Mouse (Mus musculus) liver, embryonic 15.5 days (tissue): ENCODE results near the gene Angel2. TPM values are rescaled to one million over a fixed set of nuclear protein-coding genes. Genes with fewer than 3 reads are reported as not detected.

Experiments used
- ATAC-seq: fragments of 200-750 bp; cut with Nextera tagmentation; 2 replicates; pipeline ENCODE4 v1.8.0; 2017; ENCODE audit warnings: moderate number of reproducible peaks, mild to moderate bottlenecking, moderate library complexity; ENCODE audit not compliant: insufficient read depth
- H3K27ac ChIP-seq: fragments of 300-500 bp; sonication (generic); replicated peaks from 2 replicates; pipeline ENCODE4 v1.5.1; 2015; ENCODE audit warnings: mild to moderate bottlenecking, inconsistent platforms
- H3K27me3 ChIP-seq: fragments of 300-500 bp; sonication (generic); 2 replicates; pipeline ENCODE4 v1.6.1; 2015; ENCODE audit warnings: mild to moderate bottlenecking, inconsistent platforms
- H3K36me3 ChIP-seq: fragments of 300-500 bp; sonication (generic); replicated peaks from 2 replicates; pipeline ENCODE4 v1.6.1; 2015; ENCODE audit warnings: moderate library complexity, mild to moderate bottlenecking, inconsistent platforms
- H3K4me1 ChIP-seq: fragments of 300-500 bp; sonication (generic); replicated peaks from 2 replicates; pipeline ENCODE4 v1.6.1; 2015; ENCODE audit warnings: inconsistent platforms
- H3K4me2 ChIP-seq: fragments of 300-500 bp; sonication (generic); 2 replicates; pipeline ENCODE4 v1.6.1; 2015; ENCODE audit warnings: moderate library complexity, mild to moderate bottlenecking, inconsistent platforms
- H3K4me3 ChIP-seq: fragments of 300-500 bp; sonication (generic); replicated peaks from 2 replicates; pipeline ENCODE4 v1.5.1; 2015; ENCODE audit warnings: mild to moderate bottlenecking, inconsistent platforms
- H3K9ac ChIP-seq: fragments of 300-500 bp; sonication (generic); 2 replicates; pipeline ENCODE4 v1.6.1; 2015; ENCODE audit warnings: moderate library complexity, mild to moderate bottlenecking, inconsistent platforms
- H3K9me3 ChIP-seq: fragments of 300-500 bp; sonication (generic); replicated peaks from 2 replicates; pipeline ENCODE4 v1.6.1; 2016; ENCODE audit warnings: inconsistent platforms
- WGBS: fragments of 180-500 bp; shearing (Covaris S2); methylation state at CpG from one replicate; pipeline ENCODE4 v1.1.7; 2015; ENCODE audit warnings: mixed read lengths; ENCODE audit not compliant: insufficient replicate concordance; 5-methylcytosine and 5-hydroxymethylcytosine counted together
- polyA plus RNA-seq: library from polyadenylated mRNA; unstranded; fragments of >200 nt; fragmentation: Nextera tagmentation; extraction: Ambion mirVana; gene quantifications from 2 replicates; pipeline ENCODE4 v1.2.1, GENCODE M21; 2015

Angel2 gene
- polyA plus RNA-seq, 1 experiment from 2014 or later: 13.4 TPM

DNA sequence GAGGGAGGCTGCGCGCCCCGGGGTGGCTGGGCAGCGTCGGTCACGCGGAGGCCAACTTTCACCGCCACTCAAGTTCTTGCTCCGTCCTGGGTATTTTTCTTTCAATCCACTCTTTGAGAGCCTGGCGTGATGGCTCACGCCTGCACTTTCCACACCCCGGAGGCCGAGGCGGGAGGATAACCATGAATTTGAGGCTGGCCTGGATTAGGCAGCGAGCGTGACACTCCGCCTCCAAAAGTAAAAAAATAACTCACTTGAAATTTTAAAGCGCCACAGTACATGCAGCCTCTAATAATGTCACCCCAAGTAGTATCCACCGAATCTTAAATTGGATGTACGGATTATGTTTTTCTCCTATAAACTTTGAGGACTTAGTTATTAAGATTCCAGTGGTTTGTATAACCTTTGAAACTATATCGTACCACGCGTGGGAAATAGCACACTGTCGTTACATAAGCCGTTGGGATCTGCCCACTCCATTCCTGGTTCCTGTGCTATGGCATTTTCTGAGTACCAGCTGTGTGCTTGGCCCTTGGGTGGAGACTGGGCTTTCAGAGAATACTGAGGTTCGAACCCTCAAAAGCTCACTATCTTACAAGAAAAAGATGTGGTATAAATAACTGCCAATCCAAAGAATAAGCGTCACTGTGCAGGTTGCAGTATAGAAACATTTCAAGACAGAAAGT is 4.2 kb downstream of the Angel2 start:
- Histone ChIP-seq H3K4me3 (peak overlapping the region; percentile 87), H3K4me1 (peaks cover 24% of the 10 kb centered on the region), H3K9me3 (no peaks in the 10 kb centered on the region), H3K36me3 (peaks cover 9% of the 10 kb centered on the region), H3K27me3 (no peaks in the 10 kb centered on the region), H3K27ac (peak overlapping the region; percentile 99), H3K4me2 (peak overlapping the region; percentile 78), H3K9ac (peak overlapping the region; percentile 79)
- 2% methylated on average over 27 of the region's 27 CpGs for WGBS
- ATAC-seq: peak; percentile 1

DNA sequence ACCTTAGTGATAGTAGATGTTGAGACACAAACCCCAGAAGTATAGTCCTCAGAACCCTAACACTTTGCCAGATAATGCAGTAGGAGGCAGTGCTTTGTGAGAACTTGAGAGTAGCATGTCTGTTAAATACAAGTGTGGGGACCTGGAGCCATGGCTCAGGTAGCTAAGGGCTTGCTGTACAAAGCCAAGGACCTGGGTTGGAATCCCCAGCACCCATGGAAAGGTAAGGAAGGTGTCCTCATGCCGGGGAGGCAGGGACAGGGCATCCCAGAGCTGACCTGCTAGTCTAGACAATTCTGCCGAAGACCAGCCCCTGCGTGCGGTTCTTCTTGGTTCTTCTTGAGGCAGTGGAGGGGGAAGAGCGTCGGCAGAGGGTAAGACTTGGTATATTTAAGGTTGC is 5.3 kb downstream of the Angel2 start:
- H3K9ac ChIP-seq: 0 out of 2 replicates have a peak overlapping the region, but pooled peaks have one; percentile 18
- H3K36me3 ChIP-seq: peaks cover 18% of the 10 kb centered on the region
- no peak overlapping the region for H3K27ac ChIP-seq
- WGBS: 70% methylated on average over 6 of the region's 6 CpGs
- H3K27me3 ChIP-seq: no peaks in the 10 kb centered on the region
- peaks cover 24% of the 10 kb centered on the region for H3K4me1 ChIP-seq
- peak overlapping the region; percentile 7; the same call in 1 of the 2 replicates for H3K4me2 ChIP-seq
- H3K4me3 ChIP-seq: no peak overlapping the region
- ATAC-seq: no peak
- H3K9me3 ChIP-seq: no peaks in the 10 kb centered on the region

DNA sequence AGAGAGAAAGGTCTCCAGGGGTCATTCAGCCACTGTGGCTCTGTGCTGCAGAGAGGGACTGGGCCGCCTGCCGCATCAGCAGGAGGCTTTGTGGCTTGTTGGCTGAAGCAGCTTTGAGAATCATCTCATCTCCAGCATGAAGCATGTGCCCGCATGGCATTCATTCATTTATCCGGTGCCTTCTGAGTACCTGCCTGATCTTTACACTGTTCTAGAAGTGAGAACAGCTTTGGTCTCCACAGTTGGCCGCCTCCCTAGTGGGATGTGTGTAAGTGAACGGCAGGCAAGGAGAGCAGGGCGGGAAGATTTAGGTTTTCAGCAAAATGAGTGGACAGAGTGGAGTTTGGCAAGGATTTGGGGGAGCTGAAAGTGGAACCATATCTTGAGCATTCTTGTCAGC is 14.9 kb downstream of the Angel2 start:
- H3K4me1 ChIP-seq: no peaks in the 10 kb centered on the region
- no peak overlapping the region for H3K4me2 ChIP-seq
- no peak overlapping the region for H3K4me3 ChIP-seq
- no peak overlapping the region for H3K9ac ChIP-seq
- WGBS: 79% methylated on average over 7 of the region's 7 CpGs
- no peak for ATAC-seq
- H3K9me3 ChIP-seq: no peaks in the 10 kb centered on the region
- peaks cover 84% of the 10 kb centered on the region for H3K36me3 ChIP-seq
- no peak overlapping the region for H3K27ac ChIP-seq
- no peaks in the 10 kb centered on the region for H3K27me3 ChIP-seq

DNA sequence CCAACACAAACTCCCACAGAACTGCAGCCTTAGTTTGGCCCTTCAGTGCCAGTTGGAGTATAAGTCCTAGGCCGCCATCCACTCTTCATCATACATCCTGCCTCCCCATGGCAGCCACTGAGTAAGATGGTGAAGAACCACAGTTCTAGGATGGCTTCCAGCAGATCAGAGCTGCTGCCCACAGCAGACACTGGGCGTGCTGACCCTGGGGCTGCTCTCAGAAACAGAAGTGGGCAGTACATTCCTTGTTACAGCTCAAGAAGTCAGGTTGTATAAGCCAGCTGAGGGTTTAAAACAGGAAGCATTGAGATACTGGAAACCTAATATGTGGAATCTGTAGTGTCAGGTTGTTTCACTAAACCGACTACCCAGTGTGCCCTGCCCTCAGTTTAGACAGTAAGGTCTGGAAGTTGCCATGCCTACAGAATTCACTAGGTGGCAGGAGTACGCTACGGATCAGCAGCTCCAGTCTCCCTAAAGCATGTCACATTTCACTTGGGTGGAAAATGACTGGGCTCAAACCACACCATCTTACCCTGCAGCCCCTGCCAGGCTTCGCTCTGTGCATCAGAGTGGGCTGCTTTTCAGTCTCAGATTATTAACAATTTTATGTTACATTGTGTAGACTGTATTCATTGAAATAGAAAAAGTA is 19.3 kb downstream of the Angel2 start:
- H3K4me2 ChIP-seq: no peak overlapping the region
- no peaks in the 10 kb centered on the region for H3K9me3 ChIP-seq
- H3K9ac ChIP-seq: no peak overlapping the region
- no peaks in the 10 kb centered on the region for H3K4me1 ChIP-seq
- WGBS: 47% methylated on average over 6 of the region's 6 CpGs
- no peak overlapping the region for H3K27ac ChIP-seq
- no peaks in the 10 kb centered on the region for H3K27me3 ChIP-seq
- no peak for ATAC-seq
- peaks cover 62% of the 10 kb centered on the region for H3K36me3 ChIP-seq
- no peak overlapping the region for H3K4me3 ChIP-seq

DNA sequence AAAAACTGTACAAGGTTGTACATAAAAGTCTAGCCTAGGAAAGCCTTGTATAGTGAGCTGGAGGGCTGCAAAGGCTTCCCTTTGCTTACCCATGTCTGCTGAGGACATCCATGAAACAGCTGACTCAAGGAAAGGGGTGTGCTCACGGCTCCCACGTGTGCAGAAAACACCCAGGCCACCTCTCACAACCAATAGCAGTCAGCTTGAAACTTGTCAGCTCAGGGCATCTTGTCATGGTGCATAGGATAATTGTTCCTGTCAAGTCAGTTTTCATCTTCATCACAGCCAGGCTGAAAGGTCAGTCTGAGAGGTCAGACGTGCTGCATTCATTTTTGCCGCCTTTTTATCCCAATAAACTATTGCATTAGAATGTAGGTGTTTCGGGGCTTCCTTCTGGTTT is 23.1 kb downstream of the Angel2 start:
- H3K36me3 ChIP-seq: peaks cover 25% of the 10 kb centered on the region
- H3K9me3 ChIP-seq: no peaks in the 10 kb centered on the region
- 78% methylated on average over 5 of the region's 5 CpGs for WGBS
- H3K4me1 ChIP-seq: no peaks in the 10 kb centered on the region
- no peak for ATAC-seq
- no peaks in the 10 kb centered on the region for H3K27me3 ChIP-seq
- no peak overlapping the region for H3K9ac ChIP-seq
- H3K27ac ChIP-seq: no peak overlapping the region
- no peak overlapping the region for H3K4me3 ChIP-seq
- no peak overlapping the region for H3K4me2 ChIP-seq

DNA sequence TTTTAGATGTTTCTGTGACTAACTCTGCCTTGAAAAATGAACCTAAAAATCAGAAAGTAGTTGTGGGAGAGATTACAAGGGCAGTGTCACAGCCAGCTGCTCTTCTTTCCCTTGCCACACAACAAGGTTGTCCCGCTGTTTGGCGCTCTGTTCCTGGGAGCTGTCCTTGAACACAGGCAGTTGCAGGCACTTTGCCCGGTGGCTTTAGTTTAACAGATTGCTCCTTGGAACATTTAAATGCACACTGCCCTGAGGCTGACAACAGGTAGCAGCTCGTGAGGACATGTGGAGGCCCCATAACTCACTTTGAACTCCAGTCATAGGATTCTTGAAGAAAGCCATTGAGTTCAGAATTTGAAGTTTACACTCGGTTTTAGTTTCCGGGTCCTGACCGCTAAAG is 23.5 kb downstream of the Angel2 start:
- ATAC-seq: no peak
- H3K9ac ChIP-seq: no peak overlapping the region
- no peaks in the 10 kb centered on the region for H3K4me1 ChIP-seq
- H3K4me2 ChIP-seq: no peak overlapping the region
- no peak overlapping the region for H3K27ac ChIP-seq
- H3K4me3 ChIP-seq: no peak overlapping the region
- WGBS: 78% methylated on average over 7 of the region's 7 CpGs
- H3K27me3 ChIP-seq: no peaks in the 10 kb centered on the region
- H3K9me3 ChIP-seq: no peaks in the 10 kb centered on the region
- peaks cover 20% of the 10 kb centered on the region for H3K36me3 ChIP-seq

DNA sequence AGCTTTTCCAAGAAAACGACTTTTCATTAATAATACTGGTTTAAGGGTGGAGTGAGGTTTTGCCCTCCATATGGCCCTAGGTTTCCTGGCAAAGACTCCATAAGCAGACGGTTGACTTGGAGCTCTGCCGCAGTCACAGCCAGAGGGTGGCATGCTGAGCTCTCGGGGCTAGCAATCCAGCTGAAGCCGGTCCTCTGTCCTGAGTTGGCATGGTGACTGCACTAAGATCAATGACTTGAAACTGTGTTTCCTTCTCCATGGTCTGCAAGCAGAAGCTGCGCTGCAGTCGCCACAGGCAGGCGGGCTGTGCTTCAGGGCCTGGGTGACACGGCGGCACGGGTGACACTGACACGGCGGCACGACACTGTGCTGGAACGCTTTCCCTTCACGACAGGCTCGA is 23.9 kb downstream of the Angel2 start:
- H3K27me3 ChIP-seq: no peaks in the 10 kb centered on the region
- ATAC-seq: no peak
- no peak overlapping the region for H3K4me3 ChIP-seq
- WGBS: 87% methylated on average over 17 of the region's 17 CpGs
- no peaks in the 10 kb centered on the region for H3K4me1 ChIP-seq
- H3K9ac ChIP-seq: no peak overlapping the region
- H3K4me2 ChIP-seq: no peak overlapping the region
- H3K27ac ChIP-seq: no peak overlapping the region
- H3K9me3 ChIP-seq: no peaks in the 10 kb centered on the region
- peaks cover 16% of the 10 kb centered on the region for H3K36me3 ChIP-seq

DNA sequence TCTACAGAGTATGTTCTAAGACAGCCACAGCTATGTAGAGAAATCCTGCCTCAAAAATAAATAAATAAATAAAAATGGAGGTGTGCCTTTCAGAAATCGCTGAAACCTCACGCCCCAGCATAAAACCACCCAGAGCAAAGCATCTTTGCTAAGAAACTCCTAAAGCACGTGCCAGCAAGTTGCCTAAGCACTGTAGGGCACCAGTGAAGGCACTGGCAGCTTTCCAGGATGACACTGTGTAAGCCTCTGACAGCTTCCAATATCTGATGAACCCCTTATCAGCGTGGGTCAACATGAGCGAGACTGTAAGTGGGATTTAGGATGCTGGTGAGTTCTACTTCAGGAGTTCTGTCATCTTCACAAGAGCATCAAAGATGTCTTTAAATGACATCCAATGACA is 26.1 kb downstream of the Angel2 start:
- Histone ChIP-seq H3K36me3 (peaks cover 3% of the 10 kb centered on the region; the same call in 1 of the 2 replicates), H3K9ac (no peak overlapping the region), H3K27ac (no peak overlapping the region), H3K4me3 (no peak overlapping the region), H3K9me3 (no peaks in the 10 kb centered on the region), H3K4me2 (no peak overlapping the region), H3K27me3 (no peaks in the 10 kb centered on the region), H3K4me1 (no peaks in the 10 kb centered on the region)
- no peak for ATAC-seq
- WGBS: 56% methylated on average over 5 of the region's 5 CpGs

DNA sequence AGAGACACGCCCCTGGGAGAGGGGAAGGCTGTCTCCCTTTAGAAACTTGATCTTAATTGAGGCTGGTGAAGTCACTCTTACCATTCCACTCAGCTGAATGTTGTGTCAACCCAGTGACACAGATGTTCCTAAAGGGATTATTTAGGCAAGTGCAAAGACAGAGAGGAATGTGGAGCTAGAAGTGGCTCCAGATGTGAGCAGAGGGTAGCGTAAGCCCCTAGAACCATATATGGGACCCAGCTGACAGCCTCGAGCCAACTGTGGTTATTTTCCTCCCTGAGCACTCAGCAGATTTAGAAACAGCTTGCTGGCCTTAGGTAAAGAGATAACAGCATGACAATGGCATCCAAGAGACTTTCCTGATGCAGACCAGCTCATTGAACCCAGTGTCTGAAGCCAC is 28.1 kb downstream of the Angel2 start:
- no peaks in the 10 kb centered on the region for H3K9me3 ChIP-seq
- no peak overlapping the region for H3K4me2 ChIP-seq
- no peak overlapping the region for H3K4me3 ChIP-seq
- H3K27me3 ChIP-seq: no peaks in the 10 kb centered on the region
- peaks cover 5% of the 10 kb centered on the region for H3K4me1 ChIP-seq
- 58% methylated on average over 3 of the region's 3 CpGs for WGBS
- H3K36me3 ChIP-seq: no peaks in the 10 kb centered on the region
- no peak for ATAC-seq
- H3K9ac ChIP-seq: no peak overlapping the region
- no peak overlapping the region for H3K27ac ChIP-seq

DNA sequence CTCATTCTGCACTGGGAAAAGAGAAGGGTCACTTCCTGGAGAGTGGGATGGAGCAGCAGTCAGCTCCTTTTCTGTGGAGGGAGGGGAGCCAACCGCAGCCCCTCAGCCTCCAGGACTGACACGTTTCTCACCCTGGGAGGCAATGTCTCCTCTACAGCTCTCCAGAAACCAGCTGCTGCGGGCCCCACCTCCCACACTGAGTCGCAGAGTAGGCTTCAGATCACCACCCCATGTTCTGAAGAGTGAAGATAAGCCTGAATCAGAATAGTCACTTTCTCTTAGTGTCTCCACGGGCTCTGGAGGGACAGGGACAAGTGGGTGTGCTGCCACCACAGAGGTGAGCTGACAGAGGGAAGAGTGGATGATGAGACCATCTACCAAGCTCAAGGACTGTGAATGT is 33.9 kb downstream of the Angel2 start:
- Histone ChIP-seq H3K9ac (no peak overlapping the region), H3K4me3 (no peak overlapping the region), H3K27ac (no peak overlapping the region), H3K27me3 (0 out of 2 replicates have a peak, but pooled peaks cover 3% of the 10 kb centered on the region), H3K36me3 (no peaks in the 10 kb centered on the region), H3K4me2 (no peak overlapping the region), H3K4me1 (peaks cover 15% of the 10 kb centered on the region), H3K9me3 (no peaks in the 10 kb centered on the region)
- WGBS: 32% methylated on average over 5 of the region's 5 CpGs
- no peak for ATAC-seq

DNA sequence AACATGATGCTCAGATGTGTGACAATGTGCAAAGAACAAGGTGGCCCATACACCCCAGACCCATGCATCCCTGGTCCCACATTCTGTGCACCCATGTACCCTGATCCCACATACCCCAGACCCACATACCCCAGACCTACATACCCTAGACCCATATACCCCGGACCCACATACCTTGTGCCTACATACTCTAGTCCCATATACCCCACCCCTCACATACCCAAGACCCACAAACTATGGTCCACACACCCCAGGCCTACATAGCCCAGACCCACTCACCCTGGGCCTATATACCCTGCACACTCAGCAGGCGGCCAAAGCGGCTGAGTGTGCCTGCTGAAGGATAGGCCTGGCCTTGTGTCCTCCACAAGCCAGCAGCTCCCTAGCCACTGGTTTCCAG is 37.8 kb downstream of the Angel2 start:
- H3K4me1 ChIP-seq: peaks cover 12% of the 10 kb centered on the region
- H3K27me3 ChIP-seq: 0 out of 2 replicates have a peak, but pooled peaks cover 3% of the 10 kb centered on the region
- no peak overlapping the region for H3K27ac ChIP-seq
- no peaks in the 10 kb centered on the region for H3K36me3 ChIP-seq
- no peak overlapping the region for H3K4me3 ChIP-seq
- ATAC-seq: no peak
- 67% methylated on average over 3 of the region's 3 CpGs for WGBS
- no peak overlapping the region for H3K4me2 ChIP-seq
- no peak overlapping the region for H3K9ac ChIP-seq
- H3K9me3 ChIP-seq: no peaks in the 10 kb centered on the region
